Mouse (Mus musculus) erythroid progenitor cell, adult 5-6 weeks (primary cell): ENCODE results near the gene Znrf3. TPM values are rescaled to one million over a fixed set of nuclear protein-coding genes. Genes with fewer than 3 reads are reported as not detected.

Experiments used
- ATAC-seq: replicated peaks from 2 replicates; pipeline ENCODE4 v1.8.0; 2016; ENCODE audit warnings: moderate number of reproducible peaks, mild to moderate bottlenecking, moderate TSS enrichment, inconsistent platforms; ENCODE audit not compliant: poor library complexity, low FRiP score, severe bottlenecking
- total RNA-seq, 2 experiments: library from RNA; stranded (forward) in 1 of 2; stranded (reverse) in 1 of 2; fragments of 150-400 nt in 1 of 2; fragments of 186-747, 209-891 nt in 1 of 2; gene quantifications; 2 replicates each; pipeline versions ENCODE4 v1.2.3 to v1.2.4; 2015 to 2017; ENCODE audit warnings: low replicate concordance in 2 of 2

Znrf3 gene
- total RNA-seq, 2 experiments from 2014 or later = 1.1 to 2.1 TPM

DNA sequence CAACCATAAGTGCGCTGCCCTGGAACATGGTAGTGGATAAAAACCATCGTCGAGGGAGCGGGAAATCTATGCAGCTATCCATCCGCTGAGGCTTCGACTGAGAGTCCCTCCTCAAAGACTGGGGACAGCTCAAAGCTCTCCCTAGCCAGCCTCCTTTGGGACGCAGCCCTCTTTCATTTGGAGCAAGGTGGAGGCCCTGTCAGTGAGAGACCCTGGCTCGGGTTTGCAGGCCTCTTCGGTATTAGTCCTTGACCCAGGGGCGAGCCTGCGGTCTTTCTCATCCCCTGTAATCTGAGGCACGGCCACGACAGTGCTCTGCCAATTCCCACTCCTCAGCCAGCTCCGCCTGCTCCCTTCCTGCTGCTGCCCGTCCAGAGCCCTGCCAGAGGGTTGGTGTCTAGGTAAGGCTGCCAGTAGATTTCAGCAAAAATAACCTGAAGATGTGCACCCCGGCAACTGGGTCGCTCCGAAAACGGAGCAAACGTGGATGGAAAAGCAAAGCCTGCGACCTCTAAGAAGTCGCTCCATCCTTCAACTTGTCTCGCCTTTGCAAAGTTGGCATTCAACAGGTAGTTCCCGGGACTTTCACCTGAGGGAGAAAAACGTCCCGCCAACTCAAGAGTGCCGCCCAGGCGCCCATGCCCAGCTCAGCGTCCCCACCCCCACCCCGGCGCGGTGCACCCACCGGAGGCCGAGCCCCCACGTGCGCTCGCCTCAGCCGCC is 975 bp downstream of the Znrf3 start:
- no peak for ATAC-seq

GRCm38 (mm10) chr11:5442590-5443021 is 2.0 kb downstream of the Znrf3 start:
- no peak for ATAC-seq

DNA sequence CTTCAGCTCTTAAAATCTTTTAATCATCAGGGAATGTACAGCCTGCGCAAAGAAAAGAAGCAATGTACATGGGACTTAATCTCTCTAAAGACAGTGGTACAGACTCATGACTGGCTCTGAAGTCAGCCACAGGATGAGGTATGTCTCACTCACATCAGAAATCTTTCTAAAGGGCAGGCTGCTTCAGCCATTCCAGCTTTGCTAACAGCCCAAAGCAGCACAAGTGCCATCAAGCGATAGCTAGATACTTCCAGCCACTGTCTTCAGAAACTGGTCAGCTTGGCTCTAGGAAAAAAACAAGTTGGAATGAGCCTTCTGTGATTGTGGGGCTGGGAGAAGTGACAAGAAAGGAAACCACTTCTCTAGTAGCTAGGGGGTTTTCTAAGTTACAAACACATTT is 7.0 kb downstream of the Znrf3 start:
- no peak for ATAC-seq

DNA sequence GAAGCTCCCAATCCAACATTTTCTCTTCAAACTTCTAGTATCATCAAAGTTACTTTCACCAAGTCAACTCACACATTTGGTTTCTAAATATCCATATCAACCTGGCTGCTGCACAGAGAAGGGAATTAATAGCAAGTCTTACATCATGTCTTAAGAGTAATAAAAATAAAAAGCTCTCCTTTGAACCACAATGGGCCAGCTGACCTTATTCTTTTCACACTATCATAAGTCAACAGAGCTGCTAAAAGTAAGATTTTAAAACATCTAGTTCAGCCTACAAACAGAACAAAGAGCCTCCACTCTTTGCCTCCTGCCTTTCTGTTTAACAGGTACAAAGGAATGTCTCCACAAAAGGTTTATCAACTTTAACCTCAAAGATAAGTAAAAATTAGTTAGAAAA is 7.7 kb downstream of the Znrf3 start:
- ATAC-seq = no peak

GRCm38 (mm10) chr11:5435493-5435892 is 9.2 kb downstream of the Znrf3 start:
- no peak for ATAC-seq

GRCm38 (mm10) chr11:5432330-5432729 is 12.3 kb downstream of the Znrf3 start:
- no peak for ATAC-seq

- no peak for ATAC-seq
Observed at GRCm38 (mm10) chr11:5430863-5431262, 13.8 kb downstream of the Znrf3 start.

DNA sequence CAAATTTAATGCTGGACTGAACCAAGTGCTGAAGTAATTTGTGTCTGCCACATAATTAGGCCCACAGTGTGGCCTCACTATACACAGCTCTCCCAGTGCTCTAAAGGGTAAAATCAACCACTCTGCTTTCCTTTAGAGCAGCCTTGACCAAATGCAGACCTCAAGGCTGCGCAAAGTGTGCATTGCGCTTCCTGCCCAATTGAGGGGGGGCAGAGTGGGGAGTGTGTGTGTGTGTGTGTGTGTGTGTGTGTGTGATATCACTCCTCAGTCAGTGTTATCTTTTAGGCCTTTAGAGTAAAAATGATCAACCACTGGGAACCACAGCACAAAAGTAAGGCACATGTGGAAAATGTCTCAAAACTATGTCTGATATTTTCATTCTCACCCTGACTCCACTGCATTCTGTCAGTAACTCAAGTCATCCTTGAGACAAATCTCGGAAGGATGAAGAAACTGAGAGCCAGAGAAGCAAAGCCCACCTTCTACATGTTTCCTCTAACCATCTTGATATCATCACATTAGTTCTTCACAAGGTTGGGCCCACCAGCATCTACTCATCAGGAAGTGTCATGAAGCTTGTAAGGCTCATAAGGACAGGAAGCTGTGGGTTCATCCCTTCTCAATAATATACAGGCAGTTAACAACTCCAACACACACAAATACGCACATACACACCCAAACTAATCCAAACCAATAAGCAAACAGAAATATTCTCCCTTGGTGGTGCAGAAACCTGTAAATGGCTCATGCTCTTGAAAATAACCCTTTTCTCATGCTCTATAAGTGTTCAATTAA is 15.1 kb downstream of the Znrf3 start:
- ATAC-seq = no peak

- ATAC-seq = no peak
Observed at GRCm38 (mm10) chr11:5427251-5427650, 17.4 kb downstream of the Znrf3 start.

DNA sequence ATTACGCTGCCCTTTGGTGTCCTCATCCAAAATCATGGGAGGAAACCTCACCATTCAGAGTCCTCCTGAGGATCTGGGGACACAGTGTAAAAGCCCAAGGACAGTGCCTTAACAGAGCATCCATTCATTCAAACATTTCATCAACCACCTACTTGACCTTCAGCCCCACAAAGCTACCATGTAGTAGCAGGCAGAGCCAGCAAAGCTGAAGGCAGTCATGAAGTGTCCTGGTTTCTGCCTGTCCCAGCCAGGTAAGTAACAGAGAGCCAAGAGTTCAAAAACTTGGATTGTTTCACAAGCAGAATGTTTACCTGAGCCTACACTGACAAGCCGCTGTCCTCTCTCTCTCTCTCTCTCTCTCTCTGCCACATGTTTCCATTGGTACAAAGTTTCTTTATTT is 18.3 kb downstream of the Znrf3 start:
- ATAC-seq = no peak

- ATAC-seq = no peak
Observed at GRCm38 (mm10) chr11:5425106-5425505, 19.5 kb downstream of the Znrf3 start.

- ATAC-seq = no peak
Observed at GRCm38 (mm10) chr11:5424185-5424584, 20.5 kb downstream of the Znrf3 start.

DNA sequence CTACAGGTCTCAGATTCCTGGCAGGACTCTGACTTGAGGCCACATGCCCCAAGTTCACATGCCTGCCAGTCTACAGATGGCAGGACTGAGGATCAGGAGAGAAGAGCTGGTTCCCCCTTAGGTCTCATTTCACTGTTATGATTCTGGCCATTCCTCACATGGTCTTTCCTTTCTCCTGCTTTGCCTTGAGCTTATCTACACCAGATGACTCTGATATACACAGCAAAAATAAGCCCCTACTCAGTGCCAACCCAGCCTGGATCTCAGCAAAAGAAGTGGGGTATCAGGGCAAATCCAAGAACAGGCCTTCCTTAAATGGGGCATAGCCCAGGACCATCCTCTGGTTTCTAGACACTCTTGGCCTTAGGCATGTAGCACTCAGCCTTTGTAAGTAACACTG is 21.6 kb downstream of the Znrf3 start:
- no peak for ATAC-seq

GRCm38 (mm10) chr11:5422252-5422636 is 22.4 kb downstream of the Znrf3 start:
- ATAC-seq = no peak

DNA sequence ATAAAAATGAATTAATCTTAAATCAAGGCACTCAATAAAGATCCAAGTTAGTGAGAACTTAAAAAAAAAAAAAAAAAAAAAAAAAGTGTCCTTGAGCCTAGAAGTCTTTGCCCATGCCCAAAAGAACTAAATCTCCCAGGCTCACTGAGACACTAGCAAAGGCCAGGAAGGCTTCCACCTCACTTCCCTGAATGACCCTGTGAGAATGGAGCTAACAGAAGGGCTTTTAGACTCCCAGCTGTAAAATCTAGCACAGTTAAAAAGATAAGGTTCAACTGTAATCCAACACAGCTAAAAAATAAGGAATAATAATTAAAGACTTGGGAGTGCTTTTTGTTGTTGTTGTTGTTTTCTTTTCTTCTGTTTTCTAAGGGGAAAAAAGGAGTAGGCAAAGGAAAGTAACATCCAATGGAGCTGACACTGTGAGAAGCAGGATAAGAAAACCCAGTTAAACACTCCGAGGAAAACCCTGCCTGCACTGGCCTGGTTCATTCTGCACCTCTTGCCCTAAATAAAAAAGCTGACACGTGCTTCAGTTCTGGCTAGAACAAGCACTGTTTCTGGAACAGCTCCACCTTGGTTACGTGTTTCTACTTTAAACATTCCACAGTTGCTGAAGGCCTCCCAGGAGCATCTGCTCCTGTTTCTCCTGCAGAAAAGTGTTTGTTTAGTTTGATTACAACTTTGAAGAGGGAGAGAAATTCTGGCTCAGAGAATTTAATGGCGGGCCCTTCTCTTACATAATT is 23.0 kb downstream of the Znrf3 start:
- no peak for ATAC-seq

GRCm38 (mm10) chr11:5415617-5416338 is 28.9 kb downstream of the Znrf3 start:
- ATAC-seq = no peak

DNA sequence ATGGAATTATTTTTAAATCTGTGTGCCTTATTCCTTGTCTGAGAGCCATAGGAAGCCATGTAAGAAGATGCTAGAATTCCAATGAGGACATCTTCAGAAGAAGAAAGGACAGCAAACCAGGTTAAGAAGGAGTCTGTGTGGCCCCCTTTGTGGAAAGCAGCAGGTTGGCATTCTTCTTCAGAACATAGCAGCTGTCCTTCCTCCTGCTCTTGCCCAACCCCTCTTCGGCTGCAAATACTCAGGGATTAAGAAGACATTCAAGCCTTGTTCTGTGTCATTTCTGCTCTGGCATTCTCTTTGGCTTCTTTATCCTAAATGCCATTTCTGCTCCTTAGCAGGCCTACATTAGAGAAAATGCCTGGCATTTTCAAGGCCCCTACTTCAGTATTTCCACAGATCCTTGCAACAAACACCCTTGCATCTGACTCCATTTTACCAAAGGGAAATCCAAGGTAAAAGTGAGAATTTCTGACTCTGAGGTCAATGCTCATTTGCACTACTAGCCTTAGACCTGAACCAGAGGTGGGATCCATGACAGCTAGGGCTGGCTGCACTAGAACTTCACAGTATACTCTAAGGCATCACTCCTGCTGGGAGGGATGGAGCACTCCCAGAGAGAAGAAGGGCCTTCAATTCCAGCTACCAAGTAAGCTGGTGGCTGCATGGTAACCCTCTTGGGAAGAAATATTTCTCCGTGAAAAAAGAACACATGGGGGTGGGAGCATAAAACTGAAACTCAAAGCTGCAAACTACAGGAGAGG is 29.6 kb downstream of the Znrf3 start:
- no peak for ATAC-seq

DNA sequence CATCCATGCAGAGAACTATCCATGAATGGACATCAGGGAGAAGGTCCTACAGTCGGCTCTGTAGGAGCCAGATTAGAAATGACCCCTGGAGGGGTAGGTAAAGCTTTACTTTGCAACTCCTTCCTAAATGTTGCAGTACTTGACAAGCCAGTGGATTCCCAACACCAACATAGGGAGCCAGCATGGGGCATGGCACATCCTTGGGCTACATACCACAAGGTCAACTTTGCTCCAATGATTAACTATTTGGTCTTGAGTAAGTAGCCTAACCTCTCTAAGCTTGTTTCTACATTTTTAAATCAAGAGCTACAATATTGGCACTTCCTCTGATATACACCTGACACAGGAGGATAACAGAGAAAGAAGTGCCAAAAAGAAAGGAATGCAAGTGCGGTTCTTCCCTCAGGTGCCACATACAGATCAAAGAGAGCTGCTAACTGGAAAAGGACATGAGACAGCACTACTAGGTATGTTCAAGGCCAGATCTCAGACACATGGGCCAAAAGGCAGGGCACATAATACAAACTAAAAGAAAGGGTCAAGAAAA is 31.9 kb downstream of the Znrf3 start:
- ATAC-seq = no peak

DNA sequence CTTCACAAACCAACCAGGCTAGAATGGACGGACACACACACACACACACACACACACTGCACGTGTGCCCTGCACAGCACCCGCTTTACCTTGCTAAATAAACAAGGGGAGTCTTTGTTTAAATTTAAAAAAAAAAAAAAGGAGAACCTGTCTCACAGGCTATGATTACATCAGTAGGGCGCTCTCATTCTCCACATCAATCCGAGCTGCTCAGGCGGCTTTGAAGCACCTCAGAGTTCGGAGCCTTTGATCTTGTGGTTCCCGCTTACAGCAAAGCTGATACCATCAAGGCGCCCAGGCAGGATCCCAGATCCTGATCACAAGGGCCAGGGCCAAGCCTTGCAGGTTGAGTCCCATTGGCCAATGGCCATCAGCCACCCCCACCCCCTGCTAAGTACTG is 33.1 kb downstream of the Znrf3 start:
- no peak for ATAC-seq
